Mouse (Mus musculus) Patski (cell line): Measurements from ENCODE around the gene Clmn. TPM values are rescaled to one million over a fixed set of nuclear protein-coding genes. Genes with fewer than 3 reads are reported as not detected.

Experiments used
- ATAC-seq: fragments of 100-300 bp; one replicate; pipeline ENCODE4 v1.8.0; 2021
- CTCF ChIA-PET: fragments of 350-600 bp; sonication (Branson Sonifier 250); formaldehyde crosslinking; loops from one replicate; lab custom pipeline; 2022; ENCODE audit warnings: inconsistent platforms; lab: Charles Lee
- POLR2A ChIA-PET: fragments of 350-600 bp; sonication (Branson Sonifier 250); formaldehyde crosslinking; loops from one replicate; lab custom pipeline; 2022; ENCODE audit warnings: antibody characterized with exemption, inconsistent platforms; lab: Charles Lee
- DNase-seq: peaks from one replicate; pipeline ENCODE4 v3.0.0-alpha.2; 2011; ENCODE audit warnings: low read depth, low spot score
- H3K27me3 ChIP-seq: fragments of 371-371 bp; one replicate; pipeline ENCODE4 v1.5.1; 2021
- CTCF ChIP-seq: fragments of 100-300 bp; IDR thresholded peaks from one replicate; pipeline ENCODE4 v1.5.1; 2021
- in situ Hi-C: fragments of 300-500 bp; cut with MboI; formaldehyde crosslinking; loops from 3 replicates; pipeline ENCODE4 v1.11.1; 2018; ENCODE audit warnings: low pct_unique_long_range_greater_than_20kb, mixed read lengths
- polyA plus RNA-seq: library from polyadenylated mRNA; unstranded; gene quantifications from one replicate; pipeline ENCODE4 v1.2.3, GENCODE M21; 2021

The Clmn gene
- polyA plus RNA-seq, 1 experiment from 2014 or later = 43.8 TPM

- DNase-seq = no peak
- POLR2A ChIA-PET = interaction anchor here (1.1 kb wide), 1 partner anchor 100 kb away, joined by 3 read pairs; no protein-coding TSS in a partner anchor
- CTCF ChIA-PET = interaction anchor here (0.9 kb wide), 1 partner anchor 95 kb away, joined by 3 read pairs; no protein-coding TSS in a partner anchor
Measured at GRCm38 (mm10) chr12:104844989-104845388, 19.9 kb downstream of the Clmn start.

DNA sequence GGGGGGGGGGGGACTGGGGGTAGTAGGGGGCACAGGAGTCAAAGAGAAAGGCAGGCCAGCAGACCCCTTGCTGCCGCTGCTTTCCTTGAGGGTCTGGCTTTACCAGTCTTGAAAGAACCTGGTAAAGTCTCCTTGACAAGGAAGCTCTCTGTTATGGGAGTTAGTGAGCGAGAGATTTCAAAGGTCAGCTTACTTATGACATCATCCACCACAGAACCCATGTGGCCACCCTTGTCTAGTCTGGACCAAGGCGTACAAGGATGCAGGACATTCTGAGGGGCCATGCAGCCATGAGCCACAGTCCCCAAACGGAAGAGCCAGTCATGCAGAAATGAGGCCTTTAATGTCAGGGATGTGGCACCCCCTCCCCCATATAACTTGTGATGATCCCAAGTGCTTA, 20.6 kb downstream of the Clmn start:
- CTCF ChIA-PET = interaction anchor here (0.9 kb wide), 1 partner anchor 95 kb away, joined by 3 read pairs; no protein-coding TSS in a partner anchor
- no peaks in the 10 kb centered on the region for H3K27me3 ChIP-seq
- no peak for TF ChIP-seq CTCF
- POLR2A ChIA-PET = interaction anchor here (1.0 kb wide), 1 partner anchor 22 kb away, joined by 3 read pairs; no protein-coding TSS in a partner anchor
- no peak for DNase-seq
- in situ Hi-C loops = no loop called here
- ATAC-seq = no peak

More at GRCm38 (mm10) chr12:104844989-104845388, 19.9 kb downstream of the Clmn start:
- no peak for TF ChIP-seq CTCF
- no peak for ATAC-seq
- H3K27me3 ChIP-seq = no peaks in the 10 kb centered on the region
- in situ Hi-C loops = no loop called here

- ATAC-seq = no peak
- H3K27me3 ChIP-seq = no peaks in the 10 kb centered on the region
- ChIA-PET CTCF (no interaction called here), POLR2A (interaction anchor here (1.1 kb wide), 1 partner anchor 22 kb away, joined by 3 read pairs; no protein-coding TSS in a partner anchor)
- TF ChIP-seq CTCF = no peak
- no peak for DNase-seq
- in situ Hi-C loops = no loop called here
Measured at GRCm38 (mm10) chr12:104841256-104841655, 23.6 kb downstream of the Clmn start.

GRCm38 (mm10) chr12:104838987-104839386, 25.9 kb downstream of the Clmn start:
- no peaks in the 10 kb centered on the region for H3K27me3 ChIP-seq
- no peak for TF ChIP-seq CTCF
- in situ Hi-C loops = loop anchor here (10.0 kb wide), 1 partner anchor 96 kb away; no protein-coding TSS in a partner anchor
- ChIA-PET POLR2A (no interaction called here), CTCF (interaction anchor here (1.1 to 3.4 kb wide), 2 partner anchors 57 to 101 kb away, joined by 3 to 11 read pairs; no protein-coding TSS in a partner anchor)
- ATAC-seq = peak; percentile 22
- no peak for DNase-seq

- ChIA-PET POLR2A (interaction anchor here (0.7 kb wide), 1 partner anchor 26 kb away, joined by 3 read pairs; no protein-coding TSS in a partner anchor), CTCF (interaction anchor here (1.1 to 3.4 kb wide), 2 partner anchors 57 to 101 kb away, joined by 3 to 11 read pairs; no protein-coding TSS in a partner anchor)
- DNase-seq (no peak), ATAC-seq (no peak)
- TF ChIP-seq CTCF = no peak
- in situ Hi-C loops = loop anchor here (10.0 kb wide), 1 partner anchor 96 kb away; no protein-coding TSS in a partner anchor
- H3K27me3 ChIP-seq = no peaks in the 10 kb centered on the region
Measured at GRCm38 (mm10) chr12:104838462-104838861, 26.4 kb downstream of the Clmn start.

GRCm38 (mm10) chr12:104837957-104838401, 26.9 kb downstream of the Clmn start:
- ChIA-PET CTCF (interaction anchor here (1.1 to 3.4 kb wide), 2 partner anchors 58 to 102 kb away, joined by 3 to 11 read pairs; no protein-coding TSS in a partner anchor), POLR2A (interaction anchor here (0.7 kb wide), 1 partner anchor 26 kb away, joined by 3 read pairs; no protein-coding TSS in a partner anchor)
- no peak for TF ChIP-seq CTCF
- no peaks in the 10 kb centered on the region for H3K27me3 ChIP-seq
- ATAC-seq (no peak), DNase-seq (no peak)
- in situ Hi-C loops = loop anchor here (10.0 kb wide), 1 partner anchor 97 kb away; no protein-coding TSS in a partner anchor

DNA sequence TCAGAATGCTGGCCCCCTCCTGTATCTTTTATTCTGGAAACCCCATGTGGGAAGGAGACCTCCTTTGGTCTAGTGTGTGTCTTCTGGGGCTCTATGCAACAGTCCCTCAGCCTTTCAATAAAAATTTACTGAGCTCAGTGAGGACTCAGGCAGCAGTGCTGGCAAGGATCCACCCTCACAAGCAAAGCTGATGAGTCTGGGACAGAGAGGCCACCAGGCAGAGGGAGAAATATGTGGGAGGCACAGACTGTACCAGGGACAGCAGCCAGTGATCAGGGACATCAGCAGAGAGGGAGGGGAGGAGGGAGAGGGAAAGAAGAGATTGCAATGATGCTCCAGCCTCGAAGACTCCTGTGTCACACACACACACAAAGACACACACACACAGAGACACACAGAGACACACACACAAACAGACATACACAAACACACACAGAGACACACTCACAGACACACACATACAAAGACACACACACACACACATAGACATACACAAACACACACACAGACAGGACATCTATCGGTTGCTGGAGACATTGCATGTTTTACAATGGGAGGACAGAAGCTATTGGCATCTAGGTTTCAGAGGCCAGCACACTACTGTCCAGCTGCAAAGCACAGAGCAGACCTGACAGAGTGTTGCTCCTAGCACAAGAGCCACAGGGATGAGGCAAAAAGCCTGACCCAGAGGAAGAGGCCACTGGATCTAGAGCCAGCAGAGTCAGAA, 27.6 kb downstream of the Clmn start:
- DNase-seq (no peak), ATAC-seq (no peak)
- no peak for TF ChIP-seq CTCF
- in situ Hi-C loops = loop anchor here (10.0 kb wide), 1 partner anchor 98 kb away; no protein-coding TSS in a partner anchor
- POLR2A ChIA-PET = no interaction called here
- H3K27me3 ChIP-seq = no peaks in the 10 kb centered on the region
- CTCF ChIA-PET = interaction anchor here (3.4 kb wide), 1 partner anchor 103 kb away, joined by 11 read pairs; no protein-coding TSS in a partner anchor

GRCm38 (mm10) chr12:104836230-104836629, 28.6 kb downstream of the Clmn start:
- TF ChIP-seq CTCF = no peak
- ATAC-seq (no peak), DNase-seq (no peak)
- CTCF ChIA-PET = interaction anchor here (1.2 to 3.4 kb wide), 2 partner anchors 100 to 104 kb away, joined by 3 to 11 read pairs; no protein-coding TSS in a partner anchor
- POLR2A ChIA-PET = no interaction called here
- in situ Hi-C loops = loop anchor here (10.0 kb wide), 1 partner anchor 99 kb away; no protein-coding TSS in a partner anchor
- no peaks in the 10 kb centered on the region for H3K27me3 ChIP-seq

- CTCF ChIA-PET = interaction anchor here (1.2 kb wide), 1 partner anchor 101 kb away, joined by 3 read pairs; no protein-coding TSS in a partner anchor
- no peak for DNase-seq
- no peak for ATAC-seq
- TF ChIP-seq CTCF = no peak
- no peaks in the 10 kb centered on the region for H3K27me3 ChIP-seq
- in situ Hi-C loops = loop anchor here (10.0 kb wide), 1 partner anchor 99 kb away; no protein-coding TSS in a partner anchor
- POLR2A ChIA-PET = no interaction called here
Measured at GRCm38 (mm10) chr12:104835369-104836094, 29.3 kb downstream of the Clmn start.
